Comparison of ENCODE assay signal across 22 mouse cellular contexts in the genomic region with DNA sequence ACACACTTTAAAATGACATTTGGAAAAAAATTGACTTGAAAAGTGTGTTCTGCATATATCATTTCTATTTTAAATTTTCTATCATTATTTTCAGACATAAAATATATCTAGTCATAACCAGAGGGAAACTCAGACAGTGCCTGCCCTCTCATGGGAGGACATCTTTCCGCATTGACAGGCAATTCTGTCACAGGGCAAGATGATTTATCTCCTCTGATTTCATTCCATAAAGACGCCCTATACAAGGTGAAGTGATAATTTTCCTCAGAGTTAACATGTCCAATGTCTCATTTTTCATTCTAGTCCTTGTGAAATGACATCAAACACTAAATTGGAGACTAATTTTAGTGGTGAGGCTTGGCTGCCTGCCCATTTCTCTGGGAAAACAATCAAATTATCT.
A peak's percentile ranks its signal among the peaks of the same experiment; 100 is the strongest.
DNase-seq lines count a peak whose midpoint lies in the region; ATAC-seq and TF ChIP-seq lines count a peak whose summit lies in the region.
"Had no signal": no experiment of that assay in that cellular context is flagged by ENCODE, and none has a peak within 500 bp of the region (broad histone marks: within the 10 kb centered on the region; RNA-seq: fewer than 3 reads in every experiment).

No protein-coding gene starts in this region.

- intact Hi-C loops in gastrocnemius, adult 2 months (cut with DNase I) = no loop called here

- WGBS in kidney, embryonic 15.5 days = 49% methylated on average over 2 of the region's 2 CpGs
- WGBS in hindbrain, embryonic 16.5 days = 43% methylated on average over 2 of the region's 2 CpGs

- H3K4me1 ChIP-seq in kidney, embryonic 15.5 days = no peaks in the 10 kb centered on the region
- no peaks in the 10 kb centered on the region for H3K4me1 ChIP-seq in hindbrain, embryonic 16.5 days (ENCODE audit: control insufficient read depth, insufficient read depth, low read depth, low read length)
- H3K4me1 ChIP-seq: heart, embryonic 12.5 days; megakaryocyte, embryonic 14.5 days; neural tube, embryonic 15.5 days had no signal

- ATAC-seq in kidney, embryonic 15.5 days (replicated peaks; ENCODE audit: low FRiP score) = no peak
- ATAC-seq in hindbrain, embryonic 16.5 days = peak; percentile 48; the same call in 1 of the 2 replicates
- ATAC-seq: forebrain, postnatal 0 days; inflammation-experienced regulatory T-cells, adult 6 months; liver, postnatal 0 days had no signal

- no peak overlapping the region for H3K27ac ChIP-seq in kidney, embryonic 15.5 days
- no peak overlapping the region for H3K27ac ChIP-seq in hindbrain, embryonic 16.5 days (ENCODE audit: low read depth, low read length)
- H3K27ac ChIP-seq in gastrocnemius, adult 2 months = no peak overlapping the region
- H3K27ac ChIP-seq: neural tube, embryonic 15.5 days had no signal

- no peak overlapping the region for H3K4me3 ChIP-seq in kidney, embryonic 15.5 days (replicated peaks)
- H3K4me3 ChIP-seq in hindbrain, embryonic 16.5 days (ENCODE audit: low read length) = no peak overlapping the region
- H3K4me3 ChIP-seq in gastrocnemius, adult 2 months = no peak overlapping the region
- H3K4me3 ChIP-seq: heart, embryonic 12.5 days; megakaryocyte, embryonic 14.5 days; neural tube, embryonic 15.5 days had no signal

- TF ChIP-seq CTCF in gastrocnemius, adult 2 months (IDR thresholded peaks at IDR 0.05) = no peak

- no peaks in the 10 kb centered on the region for H3K36me3 ChIP-seq in kidney, embryonic 15.5 days
- no peaks in the 10 kb centered on the region for H3K36me3 ChIP-seq in hindbrain, embryonic 16.5 days (ENCODE audit: control insufficient read depth, insufficient read depth, low read length)
- H3K36me3 ChIP-seq: heart, embryonic 12.5 days; neural tube, embryonic 15.5 days had no signal

- no peak overlapping the region for H3K4me2 ChIP-seq in kidney, embryonic 15.5 days
- no peak overlapping the region for H3K4me2 ChIP-seq in hindbrain, embryonic 16.5 days (ENCODE audit: low read length)
- H3K4me2 ChIP-seq: heart, embryonic 12.5 days; neural tube, embryonic 15.5 days had no signal

- H3K9ac ChIP-seq in kidney, embryonic 15.5 days = no peak overlapping the region
- H3K9ac ChIP-seq in hindbrain, embryonic 16.5 days (ENCODE audit: low read depth, low read length) = no peak overlapping the region
- H3K9ac ChIP-seq: forebrain, postnatal 0 days; heart, embryonic 12.5 days; liver, postnatal 0 days; neural tube, embryonic 15.5 days had no signal

- no peaks in the 10 kb centered on the region for H3K9me3 ChIP-seq in kidney, embryonic 15.5 days (replicated peaks)
- H3K9me3 ChIP-seq in hindbrain, embryonic 16.5 days (ENCODE audit: control insufficient read depth, low read length) = no peaks in the 10 kb centered on the region
- H3K9me3 ChIP-seq: heart, embryonic 12.5 days; megakaryocyte, embryonic 14.5 days; neural tube, embryonic 15.5 days had no signal

- peak; percentile 6 for DNase-seq in adrenal gland, postnatal 25 days
- no peak for DNase-seq in adrenal gland, adult 18-20 months (ENCODE audit: low spot score in 2 of 2)
- peak; percentile 3 for DNase-seq in kidney, postnatal 10 days
- DNase-seq in right cerebral cortex, postnatal 14 days = peak; percentile 5
- DNase-seq in right cerebral cortex, postnatal 36 days (ENCODE audit: low spot score in 2 of 2) = no peak
- no peak for DNase-seq in gastrocnemius, adult 2 months
- DNase-seq: B cell, adult 2 months; cerebellum, adult 9-11 months; embryo, embryonic 11 days; forebrain, postnatal 0 days; heart, adult 11 months; heart, postnatal 14 days; liver, postnatal 0 days; lung, postnatal 10 days; midbrain, embryonic 14.5 days; thymus, postnatal 14 days had no signal

- H3K27me3 ChIP-seq in kidney, embryonic 15.5 days = no peaks in the 10 kb centered on the region
- no peaks in the 10 kb centered on the region for H3K27me3 ChIP-seq in hindbrain, embryonic 16.5 days (replicated peaks; ENCODE audit: control insufficient read depth, insufficient read depth, low read length)
- H3K27me3 ChIP-seq: heart, embryonic 12.5 days; megakaryocyte, embryonic 14.5 days; neural tube, embryonic 15.5 days had no signal

Comparison
In these comparisons a context has a peak if more than half of its experiments do, and no peak if none do; other contexts are left out.
1. DNase-seq: peak in adrenal gland, postnatal 25 days (single experiment), kidney, postnatal 10 days (single experiment) and right cerebral cortex, postnatal 14 days (single experiment); none in adrenal gland, adult 18-20 months (0 of 2), right cerebral cortex, postnatal 36 days (0 of 2) and gastrocnemius, adult 2 months (single experiment).